Mouse (Mus musculus): Measurements from ENCODE around the gene Kcnn1. TPM values are rescaled to one million over a fixed set of nuclear protein-coding genes. Genes with fewer than 3 reads are reported as not detected.

The Kcnn1 gene
- total RNA-seq, 2 experiments from 2014 or later, result 3.7 to 3.8 TPM

Small RNA genes lying within 50 kb of the gene (microRNA-seq; reads per million reads assigned to microRNA genes)
- gene Mir7067, result 0.64 to 2.0 reads per million in 2 experiments
- gene Mir7240, result 0 reads per million in 2 experiments

Other genes with a start within 250 kb of the Kcnn1 start
- 1 to 10 TPM; 1.2 to 3.0 TPM for gene Lrrc25, start 247.1 kb downstream of the Kcnn1 start, total RNA-seq (2021)
- not detected for gene Gdf15, start 230.8 kb downstream of the Kcnn1 start, total RNA-seq (2021)
- gene Pgpep1, start 202.9 kb downstream of the Kcnn1 start, total RNA-seq (2021), result 10 to 100 TPM; 22.5 to 23.4 TPM
- 10 to 100 TPM; 82.3 to 83.0 TPM for gene Lsm4, start 190.0 kb downstream of the Kcnn1 start, total RNA-seq (2021)
- 100 to 1,000 TPM in 1 of 2 experiments, 10 to 100 TPM in 1; 79.2 to 130 TPM for gene Jund, start 164.3 kb downstream of the Kcnn1 start, total RNA-seq (2021)
- gene Iqcn, start 159.8 kb downstream of the Kcnn1 start, total RNA-seq (2021), result not detected
- not detected for gene Gm3336, start 144.7 kb downstream of the Kcnn1 start, total RNA-seq (2021)
- gene Pde4c, start 139.5 kb downstream of the Kcnn1 start, total RNA-seq (2021), result 1 to 10 TPM; 2.5 to 3.0 TPM
- gene Rab3a, start 108.6 kb downstream of the Kcnn1 start, total RNA-seq (2021), result 10 to 100 TPM; 44.6 to 50.4 TPM
- 10 to 100 TPM; 30.1 to 31.4 TPM for gene Mpv17l2, start 102.3 kb downstream of the Kcnn1 start, total RNA-seq (2021)
- gene Pik3r2, start 86.5 kb downstream of the Kcnn1 start, total RNA-seq (2021), result 10 to 100 TPM; 39.4 to 47.2 TPM
- gene Mast3, start 58.2 kb downstream of the Kcnn1 start, total RNA-seq (2021), result 1 to 10 TPM; 7.2 to 8.9 TPM
- gene Il12rb1, start 54.8 kb downstream of the Kcnn1 start, total RNA-seq (2021), result under 1 TPM; 0.16 to 0.23 TPM
- gene Arrdc2, start 23.5 kb downstream of the Kcnn1 start, total RNA-seq (2021), result 10 to 100 TPM in 1 of 2 experiments, 1 to 10 TPM in 1; 4.3 to 27.1 TPM
- 10 to 100 TPM; 42.8 to 45.0 TPM for gene Ccdc124, start 10.7 kb upstream of the Kcnn1 start, total RNA-seq (2021)
- gene Slc5a5, start 29.5 kb upstream of the Kcnn1 start, total RNA-seq (2021), result under 1 TPM in 1 of 2 experiments, not detected in 1; 0.09 TPM
- 1,000 to 10,000 TPM; 1,533 to 1,604 TPM for gene Rpl18a, start 34.2 kb upstream of the Kcnn1 start, total RNA-seq (2021)
- 10 to 100 TPM; 17.3 to 24.5 TPM for gene Map1s, start 42.7 kb upstream of the Kcnn1 start, total RNA-seq (2021)

All from gastrocnemius, postnatal 10 days (tissue).